Mouse (Mus musculus) liver, adult (tissue): ENCODE data around the gene Cox4i2.

Experiments used
- GATA4 ChIP-seq: IDR thresholded peaks from 2 replicates; pipeline ENCODE4 v1.6.1; 2014; ENCODE audit warnings: mild to moderate bottlenecking, low read length; ENCODE audit not compliant: insufficient replicate concordance

Gene Cox4i2

GRCm38 (mm10) chr2:152727795-152728510, 26.0 kb upstream of the Cox4i2 start:
- no peak for TF ChIP-seq GATA4

- TF ChIP-seq GATA4: no peak
Observed at GRCm38 (mm10) chr2:152728594-152728993, 25.4 kb upstream of the Cox4i2 start.

GRCm38 (mm10) chr2:152729013-152729635, 24.8 kb upstream of the Cox4i2 start:
- no peak for TF ChIP-seq GATA4

- TF ChIP-seq GATA4: no peak
Observed at GRCm38 (mm10) chr2:152729636-152730020, 24.3 kb upstream of the Cox4i2 start.

GRCm38 (mm10) chr2:152733201-152733600, 20.8 kb upstream of the Cox4i2 start:
- TF ChIP-seq GATA4: no peak

GRCm38 (mm10) chr2:152734501-152734900, 19.5 kb upstream of the Cox4i2 start:
- TF ChIP-seq GATA4: no peak

GRCm38 (mm10) chr2:152734984-152735383, 19.0 kb upstream of the Cox4i2 start:
- no peak for TF ChIP-seq GATA4

GRCm38 (mm10) chr2:152736090-152736601, 17.8 kb upstream of the Cox4i2 start, which contains the start of gene Id1:
TSS of gene Id1 (plus strand) at chr2:152736251.
- no peak for TF ChIP-seq GATA4

- TF ChIP-seq GATA4: no peak
Observed at GRCm38 (mm10) chr2:152736748-152737147, 17.2 kb upstream of the Cox4i2 start.

- TF ChIP-seq GATA4: no peak
Observed at GRCm38 (mm10) chr2:152737306-152738221, 16.4 kb upstream of the Cox4i2 start.

GRCm38 (mm10) chr2:152738341-152738740, 15.6 kb upstream of the Cox4i2 start:
- no peak for TF ChIP-seq GATA4

GRCm38 (mm10) chr2:152739031-152739841, 14.7 kb upstream of the Cox4i2 start:
- TF ChIP-seq GATA4: no peak

GRCm38 (mm10) chr2:152739842-152740260, 14.1 kb upstream of the Cox4i2 start:
- no peak for TF ChIP-seq GATA4

- no peak for TF ChIP-seq GATA4
Observed at GRCm38 (mm10) chr2:152740490-152740889, 13.5 kb upstream of the Cox4i2 start.
